Mouse (Mus musculus) stomach, embryonic 16.5 days (tissue): ENCODE measurements around the gene Zfp661. TPM values are rescaled to one million over a fixed set of nuclear protein-coding genes. Genes with fewer than 3 reads are reported as not detected.

Experiments used
- ATAC-seq: fragments of 200-750 bp; cut with Nextera tagmentation; 2 replicates; pipeline ENCODE4 v1.8.0; 2017; ENCODE audit warnings: moderate number of reproducible peaks, moderate TSS enrichment; ENCODE audit not compliant: insufficient read depth, low FRiP score
- H3K27ac ChIP-seq: fragments of 300-500 bp; sonication (generic); 2 replicates; pipeline ENCODE4 v1.5.1; 2014; ENCODE audit warnings: low read length
- H3K27me3 ChIP-seq: fragments of 300-500 bp; sonication (generic); 2 replicates; pipeline ENCODE4 v1.6.1; 2014; ENCODE audit warnings: low read length, control low read depth, mixed read lengths; ENCODE audit not compliant: control insufficient read depth, insufficient read depth
- H3K36me3 ChIP-seq: fragments of 300-500 bp; sonication (generic); 2 replicates; pipeline ENCODE4 v1.6.1; 2014; ENCODE audit warnings: low read length; ENCODE audit not compliant: control insufficient read depth, insufficient read depth
- H3K4me1 ChIP-seq: fragments of 300-500 bp; sonication (generic); 2 replicates; pipeline ENCODE4 v1.6.1; 2014; ENCODE audit warnings: low read length, control low read depth, mixed read lengths; ENCODE audit not compliant: control insufficient read depth, insufficient read depth
- H3K4me2 ChIP-seq: fragments of 300-500 bp; sonication (generic); 2 replicates; pipeline ENCODE4 v1.6.1; 2014; ENCODE audit warnings: low read depth, low read length, mixed read lengths
- H3K4me3 ChIP-seq: fragments of 300-500 bp; sonication (generic); replicated peaks from 2 replicates; pipeline ENCODE4 v1.5.1; 2014; ENCODE audit warnings: mild to moderate bottlenecking, low read length
- H3K9ac ChIP-seq: fragments of 300-500 bp; sonication (generic); 2 replicates; pipeline ENCODE4 v1.6.1; 2014; ENCODE audit warnings: low read length
- H3K9me3 ChIP-seq: fragments of 300-500 bp; sonication (generic); replicated peaks from 2 replicates; pipeline ENCODE4 v1.6.1; 2016; ENCODE audit warnings: low read length, control low read depth; ENCODE audit not compliant: control insufficient read depth
- WGBS: fragments of 180-500 bp; shearing (Covaris S2); extraction: QIAGEN DNeasy Blood & Tissue Kit; methylation state at CpG from one replicate; pipeline ENCODE4 v1.1.7; 2014; 5-methylcytosine and 5-hydroxymethylcytosine counted together
- polyA plus RNA-seq: library from polyadenylated mRNA; unstranded; fragments of >200 nt; fragmentation: Nextera tagmentation; extraction: Ambion mirVana; gene quantifications from 2 replicates; pipeline ENCODE4 v1.2.1, GENCODE M21; 2015

Gene Zfp661
- polyA plus RNA-seq, 1 experiment from 2014 or later: 4.7 TPM

DNA sequence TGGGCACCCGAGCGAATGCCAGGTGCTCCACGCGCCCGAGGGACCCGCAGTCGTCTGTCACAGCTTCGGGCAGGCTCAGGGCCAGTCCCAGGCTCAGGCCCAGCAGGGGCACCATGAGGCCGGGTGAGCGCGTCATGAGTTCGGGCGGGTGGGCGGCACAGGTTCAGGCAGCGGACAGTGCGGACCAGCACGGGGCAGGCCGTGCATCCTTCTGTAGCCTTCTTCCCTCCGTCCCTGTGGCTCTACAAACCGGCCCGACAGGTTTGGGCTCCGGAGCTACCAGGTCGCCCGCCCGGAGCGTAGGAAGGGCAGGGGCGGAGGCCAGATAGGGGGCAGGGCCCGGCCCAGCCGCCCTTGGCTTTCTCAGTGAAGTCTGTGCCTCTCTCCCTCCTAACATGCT is 45.7 kb downstream of the Zfp661 start, which contains the start of gene Prom2:
Prom2 (minus strand) TSS at position 283 of the 400 bp plus-strand sequence.
- WGBS: 6% methylated on average over 29 of the region's 29 CpGs
- Histone ChIP-seq H3K9ac (peak within 1 kb of the TSS; percentile 69), H3K27ac (peak within 1 kb of the TSS; percentile 64), H3K27me3 (peaks cover 30% of the 10 kb centered on the region), H3K4me2 (peak within 1 kb of the TSS; percentile 52), H3K4me1 (no peaks in the 10 kb centered on the region), H3K36me3 (no peaks in the 10 kb centered on the region), H3K9me3 (no peaks in the 10 kb centered on the region), H3K4me3 (peak within 1 kb of the TSS; percentile 44)
- peak; percentile 86 for ATAC-seq

DNA sequence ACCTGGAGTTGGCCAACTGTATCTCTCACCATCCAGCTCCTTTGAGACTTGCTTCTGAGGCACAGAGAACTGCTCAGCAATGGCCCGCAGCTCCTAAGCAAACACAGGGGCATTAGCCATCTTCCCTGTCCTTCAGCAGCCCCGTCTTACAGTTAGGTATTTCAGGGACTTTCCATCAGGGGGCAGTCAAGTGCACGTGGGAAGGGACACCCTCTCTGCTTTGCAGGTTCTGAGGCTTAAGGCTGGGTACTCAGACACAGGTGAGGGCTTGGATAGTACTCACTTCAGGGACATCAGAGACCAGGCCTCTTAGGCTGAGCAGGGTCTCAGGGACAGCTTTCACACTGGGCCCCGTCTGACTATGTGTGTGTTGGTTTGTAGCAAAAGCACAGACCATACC is 47.4 kb downstream of the Zfp661 start:
- Histone ChIP-seq H3K27me3 (peaks cover 30% of the 10 kb centered on the region), H3K36me3 (no peaks in the 10 kb centered on the region), H3K4me2 (peak overlapping the region; percentile 52; the same call in 1 of the 2 replicates), H3K9ac (no peak overlapping the region), H3K4me3 (peak overlapping the region; percentile 44; the same call in 1 of the 2 replicates), H3K27ac (no peak overlapping the region), H3K9me3 (no peaks in the 10 kb centered on the region), H3K4me1 (no peaks in the 10 kb centered on the region)
- no peak for ATAC-seq
- WGBS: 25% methylated on average over 4 of the region's 4 CpGs

DNA sequence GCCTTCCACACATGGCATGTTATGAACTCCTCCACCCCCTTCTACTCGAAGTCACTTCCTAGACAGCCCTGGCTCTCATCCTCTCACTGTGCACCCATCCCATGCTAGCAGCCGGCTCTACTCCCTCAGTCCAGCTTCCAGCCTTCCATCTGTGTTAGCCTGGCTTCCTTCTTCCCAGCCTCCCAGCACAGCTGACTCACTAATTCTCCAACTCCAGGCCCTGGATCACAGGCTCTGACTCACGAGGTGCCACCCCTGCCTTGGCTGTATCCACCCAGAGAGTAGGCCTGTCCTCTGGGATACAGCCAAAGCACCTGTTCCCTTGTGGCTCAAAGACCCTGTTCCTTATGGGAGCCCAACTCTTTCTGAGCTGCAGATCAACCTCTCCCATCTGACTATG is 49.3 kb downstream of the Zfp661 start:
- ATAC-seq: no peak
- H3K9me3 ChIP-seq: no peaks in the 10 kb centered on the region
- H3K4me1 ChIP-seq: no peaks in the 10 kb centered on the region
- no peak overlapping the region for H3K4me3 ChIP-seq
- no peak overlapping the region for H3K27ac ChIP-seq
- WGBS: 53% methylated on average over 3 of the region's 3 CpGs
- H3K9ac ChIP-seq: no peak overlapping the region
- H3K27me3 ChIP-seq: peaks cover 27% of the 10 kb centered on the region
- H3K4me2 ChIP-seq: no peak overlapping the region
- H3K36me3 ChIP-seq: no peaks in the 10 kb centered on the region

DNA sequence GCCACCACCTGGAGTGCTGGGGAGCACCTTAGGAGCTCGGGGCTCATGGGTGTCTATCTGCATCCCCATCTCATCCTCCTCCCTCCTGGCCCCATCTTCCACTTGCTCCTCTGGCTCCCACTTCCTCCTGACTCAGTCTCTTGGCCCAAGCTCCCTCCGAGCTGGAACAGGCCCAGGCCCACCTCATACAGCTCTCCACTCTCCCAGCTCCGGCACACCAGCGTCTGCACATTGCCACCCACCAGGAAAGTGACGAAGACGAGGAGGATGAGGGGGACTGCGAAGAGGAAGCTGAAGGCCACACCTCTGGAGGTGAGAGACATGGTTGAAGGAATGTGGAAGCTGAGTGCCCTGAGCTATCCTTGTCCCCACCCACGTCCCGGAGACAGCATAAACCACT is 51.5 kb downstream of the Zfp661 start:
- H3K9me3 ChIP-seq: no peaks in the 10 kb centered on the region
- no peak for ATAC-seq
- no peak overlapping the region for H3K9ac ChIP-seq
- no peak overlapping the region for H3K4me2 ChIP-seq
- H3K4me1 ChIP-seq: no peaks in the 10 kb centered on the region
- 75% methylated on average over 9 of the region's 9 CpGs for WGBS
- H3K4me3 ChIP-seq: no peak overlapping the region
- no peak overlapping the region for H3K27ac ChIP-seq
- H3K36me3 ChIP-seq: no peaks in the 10 kb centered on the region
- H3K27me3 ChIP-seq: peaks cover 6% of the 10 kb centered on the region; the same call in 1 of the 2 replicates

DNA sequence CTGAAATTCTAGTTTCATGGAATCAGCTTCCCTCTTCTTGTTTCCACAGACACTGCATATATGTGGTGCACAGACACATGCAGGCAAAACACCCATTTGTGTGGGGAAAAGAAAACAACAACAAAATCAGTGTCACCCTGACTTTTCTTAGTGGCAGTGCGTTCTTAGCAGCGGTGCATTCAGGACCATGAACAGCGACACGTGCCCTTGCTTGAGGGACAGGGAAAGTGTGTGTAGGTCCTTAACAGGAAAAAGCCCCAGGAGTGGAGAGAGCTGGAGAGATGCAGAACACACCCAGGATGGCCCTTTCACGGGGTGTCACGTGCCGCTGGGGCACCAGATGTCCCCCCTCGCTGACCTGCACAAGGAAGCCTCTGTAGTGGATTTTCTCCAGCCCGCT is 54.5 kb downstream of the Zfp661 start:
- Histone ChIP-seq H3K4me3 (no peak overlapping the region), H3K4me1 (no peaks in the 10 kb centered on the region), H3K27me3 (no peaks in the 10 kb centered on the region), H3K4me2 (no peak overlapping the region), H3K9ac (no peak overlapping the region), H3K36me3 (no peaks in the 10 kb centered on the region), H3K9me3 (no peaks in the 10 kb centered on the region), H3K27ac (no peak overlapping the region)
- 11% methylated on average over 9 of the region's 9 CpGs for WGBS
- no peak for ATAC-seq

DNA sequence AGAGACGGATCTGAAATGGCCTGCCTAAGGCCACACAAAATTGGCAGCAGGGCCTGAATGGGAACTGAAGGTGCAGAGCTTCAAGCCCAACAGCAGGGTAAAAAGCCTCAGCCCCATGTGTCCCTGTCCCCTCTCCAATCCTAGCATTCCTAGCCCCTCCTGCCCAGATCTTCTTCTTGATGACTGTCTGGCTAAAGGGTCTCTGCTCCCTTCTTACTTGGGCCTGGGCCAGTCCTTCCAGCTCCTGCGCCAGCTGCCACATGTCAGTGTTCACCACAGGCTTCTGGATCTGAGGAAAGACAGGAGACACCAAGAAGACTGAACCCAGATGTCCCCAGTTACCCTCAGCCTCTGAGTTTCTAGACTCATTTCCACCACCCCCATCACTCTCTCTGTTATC is 55.3 kb downstream of the Zfp661 start:
- no peak for ATAC-seq
- no peaks in the 10 kb centered on the region for H3K9me3 ChIP-seq
- no peaks in the 10 kb centered on the region for H3K36me3 ChIP-seq
- H3K4me1 ChIP-seq: no peaks in the 10 kb centered on the region
- 82% methylated on average over 2 of the region's 2 CpGs for WGBS
- H3K27me3 ChIP-seq: no peaks in the 10 kb centered on the region
- H3K9ac ChIP-seq: no peak overlapping the region
- no peak overlapping the region for H3K4me2 ChIP-seq
- no peak overlapping the region for H3K4me3 ChIP-seq
- no peak overlapping the region for H3K27ac ChIP-seq

DNA sequence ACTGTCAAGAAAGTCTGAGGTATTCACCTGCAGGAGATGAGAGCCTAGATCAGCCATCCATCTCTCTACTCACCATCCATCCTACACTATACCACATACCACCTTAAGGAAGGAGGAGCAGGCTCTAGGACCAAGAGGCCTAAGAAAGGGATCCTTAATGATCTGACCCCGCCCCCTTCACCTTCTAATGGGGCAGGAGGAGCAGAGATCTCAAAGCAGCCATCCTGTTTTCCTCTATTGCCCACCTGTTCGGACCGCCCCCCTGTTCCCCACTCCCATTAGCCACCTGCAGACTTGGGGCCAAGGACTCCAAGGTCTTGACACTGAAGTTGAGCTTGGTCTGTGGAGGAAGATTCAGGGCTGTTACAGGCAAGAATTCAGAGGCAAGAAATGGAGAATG is 56.5 kb downstream of the Zfp661 start:
- no peaks in the 10 kb centered on the region for H3K4me1 ChIP-seq
- H3K27ac ChIP-seq: no peak overlapping the region
- no peak overlapping the region for H3K9ac ChIP-seq
- no peak for ATAC-seq
- no peaks in the 10 kb centered on the region for H3K27me3 ChIP-seq
- no peaks in the 10 kb centered on the region for H3K36me3 ChIP-seq
- H3K9me3 ChIP-seq: no peaks in the 10 kb centered on the region
- no peak overlapping the region for H3K4me2 ChIP-seq
- no peak overlapping the region for H3K4me3 ChIP-seq
- 63% methylated on average over 3 of the region's 3 CpGs for WGBS

DNA sequence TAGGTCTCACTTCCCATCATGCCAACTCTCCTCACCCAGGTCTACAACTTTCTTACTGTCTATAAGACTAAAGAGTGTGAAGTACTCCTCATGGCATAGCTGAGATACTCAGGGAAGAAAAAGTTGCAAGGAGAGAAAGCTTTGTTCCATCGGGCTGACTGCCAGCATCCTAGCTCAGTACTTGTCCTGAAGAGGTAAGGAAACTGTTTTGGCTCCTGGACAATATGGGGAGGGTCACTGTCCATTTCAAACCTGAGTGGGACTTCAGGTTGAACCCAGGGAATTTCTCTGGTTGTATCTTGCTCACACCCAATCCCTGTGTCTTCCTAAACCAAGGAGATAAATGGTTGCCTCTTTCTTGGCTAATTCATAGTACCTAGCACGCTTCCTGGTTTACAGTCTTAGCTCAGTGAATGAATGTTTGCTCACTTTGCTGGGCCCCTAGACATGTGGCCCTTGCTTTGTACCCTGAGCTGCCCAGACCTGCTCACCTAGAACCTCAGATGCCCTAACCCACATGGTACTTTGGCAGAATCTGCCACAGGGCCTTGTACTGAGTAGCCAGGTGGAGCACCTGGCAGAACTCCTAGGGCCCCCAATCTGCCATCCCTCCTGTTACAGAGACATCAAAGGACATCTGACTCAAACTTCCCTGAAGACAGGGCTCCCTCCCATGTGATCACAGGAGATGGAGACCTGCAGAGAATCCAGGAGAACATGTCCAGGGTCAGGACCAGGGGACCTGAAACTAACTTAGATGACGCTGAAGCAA is 61.7 kb downstream of the Zfp661 start:
- H3K36me3 ChIP-seq: no peaks in the 10 kb centered on the region
- H3K4me2 ChIP-seq: no peak overlapping the region
- H3K4me1 ChIP-seq: peaks cover 14% of the 10 kb centered on the region
- H3K9ac ChIP-seq: no peak overlapping the region
- WGBS: 72% methylated on average over 3 of the region's 3 CpGs
- no peak for ATAC-seq
- no peak overlapping the region for H3K27ac ChIP-seq
- no peak overlapping the region for H3K4me3 ChIP-seq
- no peaks in the 10 kb centered on the region for H3K27me3 ChIP-seq
- H3K9me3 ChIP-seq: no peaks in the 10 kb centered on the region
